Mouse (Mus musculus) left cerebral cortex, postnatal 14 days (tissue): ENCODE measurements around the gene A2ml1. TPM values are rescaled to one million over a fixed set of nuclear protein-coding genes. Genes with fewer than 3 reads are reported as not detected.
"Not testable (repeated sequence)": the region's sequence is repeated elsewhere in the genome, so short reads cannot be mapped to it uniquely, and the experiment has no call there.

Experiments
- DNase-seq, 2 experiments: peaks; one replicate each; pipeline ENCODE4 v3.0.0; 2021 to 2022; ENCODE audit warnings: low spot score in 2 of 2, mixed read lengths in 1 of 2
- intact Hi-C: fragments of 180-260 bp; cut with DNase I; formaldehyde crosslinking; loops from one replicate; pipeline ENCODE4 v1.15.1; 2025
- long read RNA-seq, 2 experiments: library from polyadenylated mRNA; stranded (forward); transcript quantifications; one replicate each; pipeline ENCODE4 v2.0.0; 2021
- total RNA-seq, 2 experiments: library from RNA; stranded (reverse); gene quantifications; 2 replicates each; pipeline ENCODE4 v1.2.3; 2021

A2ml1 gene
- total RNA-seq, result 10 to 100 TPM; 15.3 to 19.5 TPM
- long read RNA-seq, experiment 1, transcript A2ml1-203 (5 exons, 700 nt), result major isoform, 7 of 10 reads
- long read RNA-seq, experiment 1, partial matches to known transcripts, result 2 of 10 reads
- long read RNA-seq, experiment 1, other reads (novel, unspliced or antisense), result 1 of 10 reads
- long read RNA-seq, experiment 2, transcript A2ml1-203 (5 exons, 700 nt), result major isoform, 5 of 7 reads
- long read RNA-seq, experiment 2, partial matches to known transcripts, result 2 of 7 reads
- long read RNA-seq, experiment 2, other reads (novel, unspliced or antisense), result 0 of 7 reads

DNA sequence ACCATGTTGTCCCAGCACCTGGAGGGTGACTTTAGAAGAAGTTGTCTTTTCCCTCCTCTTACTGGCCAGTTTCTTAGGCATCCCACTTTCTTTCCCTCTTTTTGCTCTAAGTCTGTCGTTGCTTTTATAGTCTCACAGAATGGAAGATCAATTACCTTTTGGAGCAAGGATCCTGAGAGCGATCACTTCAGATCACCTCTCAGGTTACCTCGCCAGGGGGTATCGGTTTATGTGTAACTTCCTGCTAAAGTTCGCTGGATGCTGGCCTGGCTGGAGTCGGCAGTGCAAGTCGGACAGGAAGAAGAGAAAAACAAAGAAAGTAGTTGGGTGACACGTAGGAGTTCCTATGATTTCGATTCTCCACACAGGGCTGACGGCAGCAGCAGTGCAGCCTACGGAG is at the start of gene A2ml1:
A2ml1 (minus strand) TSS at position 101 of the 400 bp plus-strand sequence.
- no peak for DNase-seq
- intact Hi-C loops, result no loop called here

DNA sequence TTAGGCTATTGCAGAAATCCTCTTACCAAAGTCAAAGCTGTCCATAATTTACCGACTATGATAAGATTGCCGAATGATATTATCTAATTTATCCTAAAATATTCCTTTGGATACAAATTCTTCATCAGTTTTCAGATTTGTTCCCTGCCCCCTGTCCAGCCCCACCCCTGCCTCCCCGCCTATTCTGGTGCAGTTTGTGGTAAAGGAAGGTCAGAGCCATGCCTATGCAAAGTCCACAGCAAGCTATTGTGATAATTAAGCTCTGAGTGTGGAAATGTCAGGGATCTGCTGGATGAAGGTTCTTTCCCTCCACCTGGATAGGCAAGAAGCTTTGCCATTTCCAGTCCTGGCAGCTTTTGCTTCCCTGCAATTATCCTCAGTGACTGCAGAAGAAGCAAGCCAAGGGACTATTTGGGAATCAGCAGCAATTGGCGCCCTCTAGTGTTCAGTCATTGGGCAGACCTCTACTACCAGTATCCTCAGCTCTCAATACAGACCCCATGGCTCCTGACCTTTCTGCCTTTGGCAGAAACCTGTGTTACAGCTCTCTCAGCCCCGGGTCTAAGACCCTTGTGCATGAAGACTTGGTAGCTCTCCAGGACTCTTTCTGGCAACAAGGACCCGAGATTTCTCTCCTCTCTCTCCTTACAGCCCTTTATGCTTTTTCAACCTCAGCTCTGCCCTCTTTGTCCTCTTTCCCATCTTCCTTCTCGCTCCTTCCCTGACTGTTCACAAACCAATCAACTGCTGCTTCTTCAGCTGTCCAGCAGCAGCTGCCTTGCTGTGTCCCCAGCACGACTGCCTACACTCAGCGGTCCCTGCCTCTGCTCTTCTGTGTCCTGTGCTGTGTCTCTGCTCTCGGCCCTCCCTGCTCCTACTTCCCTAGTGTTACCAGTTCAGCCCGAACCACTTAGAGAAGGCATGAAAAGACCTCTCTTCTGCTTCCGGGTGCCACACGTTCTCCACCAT is 48.6 kb upstream of the A2ml1 start:
- intact Hi-C loops, result loop anchor here (2.0 kb wide), 1 partner anchor 123 kb away; no protein-coding TSS in a partner anchor
- peak; percentile 67 to 70 for DNase-seq

DNA sequence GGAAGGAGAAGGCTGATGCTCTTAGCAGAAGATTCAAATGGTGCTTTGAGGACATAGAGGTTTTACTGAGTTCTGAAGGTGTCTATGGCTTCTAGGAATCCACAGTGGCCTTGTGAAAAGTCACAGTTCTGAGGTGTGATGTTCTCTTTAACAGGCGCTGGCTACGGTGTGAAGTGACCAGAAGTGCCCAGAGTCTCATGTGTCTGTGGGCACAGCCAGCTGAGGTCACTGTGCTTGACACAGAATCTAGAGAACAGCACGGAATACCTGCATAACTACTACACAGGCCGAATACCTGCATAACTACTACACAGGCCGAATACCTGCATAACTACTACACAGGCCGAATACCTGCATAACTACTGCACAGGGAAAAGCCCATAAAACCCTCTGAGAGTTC is 43.8 kb upstream of the A2ml1 start:
- intact Hi-C loops, DNase-seq: not testable (repeated sequence)

DNA sequence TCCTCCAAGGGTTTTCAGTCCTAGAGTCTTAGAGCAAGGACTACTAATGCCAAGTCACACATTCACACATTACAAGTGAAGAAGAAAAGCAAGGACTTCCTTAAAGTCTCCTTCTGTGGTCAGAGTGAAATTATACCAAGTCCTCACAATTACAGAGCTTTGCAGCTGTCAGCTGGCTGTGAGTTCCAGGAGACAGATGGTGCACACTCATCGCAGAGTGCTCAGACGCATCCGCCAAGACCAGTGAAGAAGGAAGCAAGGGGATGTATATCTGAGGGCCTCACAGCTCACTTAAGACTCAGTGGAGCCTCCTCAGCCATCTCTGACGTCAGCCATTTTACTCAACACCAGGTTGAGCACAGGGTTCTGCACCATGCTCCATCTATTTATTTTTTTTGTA is 43.0 kb upstream of the A2ml1 start:
- DNase-seq, result peak; percentile 17 to 41
- intact Hi-C loops, result no loop called here

DNA sequence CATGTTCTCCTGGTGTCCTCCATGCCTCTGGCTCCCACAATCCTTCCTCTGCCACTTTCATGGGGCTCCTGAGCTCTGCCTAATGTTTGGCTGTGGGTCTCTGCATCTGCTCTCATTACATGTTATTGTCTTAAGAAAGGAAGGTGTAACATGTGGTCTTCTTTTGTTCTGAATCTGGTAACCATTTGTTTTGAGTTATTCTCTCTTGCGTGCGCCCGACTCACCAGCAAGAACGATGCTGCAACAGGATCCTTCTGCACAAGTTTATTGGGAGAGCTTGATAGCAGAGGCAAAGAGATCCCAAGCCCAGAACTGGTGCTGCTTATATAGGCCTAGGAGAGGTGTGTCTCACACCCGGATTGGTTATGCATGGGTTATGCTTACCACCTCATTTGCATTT is 42.0 kb upstream of the A2ml1 start, which contains the start of gene Klrb1a:
Klrb1a (minus strand) TSS at position 101 of the 400 bp plus-strand sequence.
- DNase-seq, intact Hi-C loops: not testable (repeated sequence)

DNA sequence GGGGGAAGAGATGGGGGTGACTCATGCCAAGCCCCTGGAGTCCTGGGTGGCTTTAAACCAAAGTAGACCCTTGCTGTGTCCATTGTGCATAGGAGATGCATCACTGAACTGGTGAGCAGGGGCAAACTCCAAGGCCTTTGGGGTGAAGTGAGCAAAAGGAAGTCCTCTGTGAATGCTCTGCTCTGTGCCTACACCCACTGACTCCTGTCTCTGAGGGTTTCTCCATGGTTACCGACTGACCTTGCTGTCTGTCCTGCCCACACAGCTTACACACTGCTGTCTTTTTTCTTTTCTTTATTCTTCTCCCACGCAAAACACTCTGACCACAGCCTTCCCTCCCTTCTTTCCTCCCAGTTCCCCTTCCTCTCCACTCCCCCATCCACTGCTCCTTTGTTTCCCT is 41.3 kb upstream of the A2ml1 start:
- no peak for DNase-seq
- intact Hi-C loops, result no loop called here

DNA sequence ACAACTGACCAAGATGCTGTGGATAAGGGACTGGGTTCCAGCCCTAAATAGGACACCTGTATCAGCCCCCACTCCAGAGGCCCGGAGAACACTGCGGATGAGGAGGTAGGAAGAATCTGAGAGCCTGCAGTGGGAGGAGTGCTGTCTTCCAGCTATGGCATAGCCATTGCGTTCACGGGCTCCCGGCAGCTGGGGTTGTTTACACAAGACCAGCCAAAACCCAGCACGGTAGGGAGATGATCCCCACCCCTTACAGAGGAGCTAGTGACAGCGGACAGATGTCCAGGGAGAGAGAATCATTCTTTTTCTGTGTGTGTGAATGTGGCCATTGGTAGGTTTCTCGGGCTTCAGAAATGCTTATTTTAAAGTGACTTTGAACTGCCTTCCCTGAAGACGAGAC is 24.9 kb upstream of the A2ml1 start:
- intact Hi-C loops, result no loop called here
- DNase-seq, result no peak

DNA sequence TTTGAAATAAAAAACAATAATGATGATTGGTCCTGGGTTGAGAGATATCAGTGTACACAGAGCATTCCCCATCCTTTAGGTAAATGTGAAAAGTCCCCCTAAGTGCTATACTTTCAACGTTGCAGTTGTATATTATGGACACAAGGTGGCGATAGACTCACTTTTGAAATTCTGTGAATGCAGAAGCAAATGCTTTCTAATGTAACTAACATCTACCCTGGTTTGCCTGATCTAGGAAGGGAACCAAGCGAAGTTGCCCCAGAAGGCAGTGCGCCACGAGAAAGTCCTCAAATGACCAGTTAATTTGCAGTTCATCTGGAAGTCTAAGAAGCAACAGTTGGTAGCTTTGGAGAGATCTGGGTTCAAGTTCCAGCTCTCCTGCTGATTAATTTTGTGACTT is 23.1 kb upstream of the A2ml1 start:
- DNase-seq, result peak; percentile 9 to 49
- intact Hi-C loops, result loop anchor here (5.0 kb wide), 1 partner anchor 148 kb away; no protein-coding TSS in a partner anchor

DNA sequence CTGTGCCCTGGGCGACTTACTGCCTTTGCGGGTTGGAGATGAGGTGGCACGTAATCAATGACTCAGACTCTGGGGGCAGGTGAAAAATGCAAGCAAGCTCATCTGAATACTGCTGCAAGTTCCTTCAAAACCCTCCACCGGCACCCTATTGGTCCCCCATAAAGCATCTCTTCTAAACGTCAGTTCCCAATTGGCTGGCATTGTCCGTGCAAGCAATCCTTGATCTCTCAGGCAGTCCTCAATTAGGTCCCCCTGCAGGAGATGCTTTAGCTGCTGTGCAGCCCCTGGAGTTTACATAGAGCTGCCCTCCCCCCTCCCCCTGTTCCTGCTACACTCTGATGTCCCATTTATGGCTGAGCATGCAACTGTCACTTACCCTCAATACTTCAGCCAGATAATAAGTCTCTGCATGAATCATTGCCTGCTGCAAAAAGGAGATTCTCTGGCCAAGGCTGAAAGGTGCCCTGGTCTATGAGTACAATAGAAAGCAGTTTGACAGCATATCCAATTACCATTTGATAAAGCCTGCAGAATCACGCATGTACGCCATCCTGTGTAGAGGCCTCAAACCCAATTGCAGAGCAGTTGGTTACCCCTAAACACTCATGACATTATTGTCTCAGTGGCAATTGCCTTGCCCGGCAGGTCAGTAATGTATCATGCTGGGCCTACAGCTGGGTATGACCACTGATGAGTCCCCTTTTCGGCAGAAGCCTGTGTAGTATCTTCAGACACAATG is 21.2 kb upstream of the A2ml1 start:
- no peak for DNase-seq
- intact Hi-C loops, result loop anchor here (5.0 kb wide), 1 partner anchor 150 kb away; no protein-coding TSS in a partner anchor

DNA sequence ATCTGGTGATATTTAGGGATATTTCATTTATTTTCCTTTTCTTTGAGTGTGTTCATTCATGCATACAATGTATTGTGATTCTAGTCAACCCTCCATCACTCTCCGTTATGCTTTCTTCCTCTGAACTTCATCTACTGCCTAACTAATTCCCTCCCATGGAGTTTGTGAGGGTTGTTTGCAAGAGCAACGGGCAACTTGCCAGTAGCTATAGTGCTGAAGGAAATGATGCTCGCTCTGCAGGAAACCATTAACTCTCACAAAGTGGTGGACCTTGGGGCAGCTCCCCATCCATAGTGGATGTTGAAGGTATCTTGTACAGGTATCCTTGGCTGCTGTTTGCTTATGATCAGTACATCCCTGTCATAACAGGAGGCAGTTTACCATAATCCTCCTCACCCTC is 20.6 kb upstream of the A2ml1 start:
- intact Hi-C loops, result loop anchor here (5.0 kb wide), 1 partner anchor 150 kb away; no protein-coding TSS in a partner anchor
- no peak for DNase-seq

DNA sequence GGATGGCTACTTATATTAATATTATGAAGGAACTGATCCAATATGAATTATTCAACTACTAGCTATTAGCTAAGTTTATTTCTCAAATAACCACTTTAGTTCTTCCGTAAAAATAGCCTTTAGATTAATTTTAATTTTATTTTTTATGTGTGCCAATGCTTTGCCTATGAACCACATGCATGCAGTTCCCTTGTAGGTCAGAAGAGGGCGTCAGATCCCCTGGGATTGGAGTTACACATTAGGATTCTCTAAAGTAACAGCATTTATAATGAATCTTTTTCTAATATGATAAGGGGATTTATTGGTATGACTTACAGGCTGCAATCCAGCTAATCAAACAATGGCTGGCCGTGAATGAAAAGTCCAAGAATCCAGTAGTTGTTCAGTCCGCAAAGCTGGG is 18.1 kb upstream of the A2ml1 start:
- intact Hi-C loops, result loop anchor here (10.0 kb wide), 1 partner anchor 565 kb away; no protein-coding TSS in a partner anchor
- DNase-seq, result no peak

DNA sequence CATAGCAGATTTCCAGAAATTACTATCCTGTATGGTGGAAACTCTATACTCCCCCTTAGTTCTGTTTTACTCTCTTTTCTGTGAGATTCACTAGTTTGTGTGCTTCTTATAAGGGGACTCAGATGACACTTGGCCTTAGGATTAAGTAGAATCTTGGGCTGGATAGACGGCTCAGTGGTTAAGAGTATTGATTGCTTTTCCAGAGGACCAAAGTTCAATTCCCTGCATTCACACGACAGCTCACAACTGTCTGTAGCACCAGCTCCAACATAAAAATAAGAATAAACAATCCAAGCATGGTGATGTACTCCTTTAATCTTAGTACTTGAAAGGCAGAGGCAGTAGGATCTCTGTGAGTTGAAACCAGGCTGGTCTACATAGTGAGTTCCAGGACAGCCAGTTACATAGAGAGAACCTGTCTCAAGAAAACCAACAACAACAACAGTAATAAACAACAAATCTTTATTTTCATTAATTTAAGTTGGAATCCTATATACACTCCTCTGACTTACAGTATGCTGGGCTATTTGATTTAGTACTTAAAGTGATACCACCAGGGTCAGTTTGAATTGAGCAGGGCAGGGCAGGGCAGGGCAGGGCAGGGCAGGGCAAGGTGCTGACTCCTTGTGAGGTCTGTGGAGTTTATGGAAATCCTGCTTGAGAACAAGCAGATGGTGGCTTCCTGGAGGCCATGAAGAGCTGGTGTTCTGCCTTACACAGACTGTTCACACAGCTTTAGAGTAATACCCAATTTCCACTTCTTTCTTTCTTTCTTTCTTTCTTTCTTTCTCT is 17.0 kb upstream of the A2ml1 start:
- intact Hi-C loops, result loop anchor here (10.0 kb wide), 1 partner anchor 564 kb away; no protein-coding TSS in a partner anchor

DNA sequence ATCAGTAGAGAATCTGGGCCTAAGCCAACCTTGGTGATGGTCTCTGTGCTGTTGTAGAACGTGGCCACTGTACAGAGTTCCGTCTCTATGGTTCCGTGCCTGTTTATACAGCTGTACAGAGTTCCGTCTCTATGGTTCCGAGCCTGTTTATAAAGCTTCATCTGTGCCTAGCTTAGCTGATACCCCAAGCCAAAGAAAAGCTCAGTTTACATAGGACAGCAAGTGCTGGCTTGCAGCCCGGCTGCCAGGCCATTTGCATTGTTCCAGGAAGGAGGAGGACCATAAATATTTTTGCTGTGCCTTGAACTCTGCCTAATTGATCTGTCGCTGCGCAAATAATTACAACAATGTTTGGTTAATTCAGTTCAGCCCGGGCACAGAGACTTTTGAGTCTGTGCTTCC is 15.7 kb upstream of the A2ml1 start:
- intact Hi-C loops, result loop anchor here (10.0 kb wide), 1 partner anchor 562 kb away; no protein-coding TSS in a partner anchor
- peak; percentile 64 to 82 for DNase-seq

More for the DNA sequence above, 17.0 kb upstream of the A2ml1 start:
- no peak for DNase-seq

DNA sequence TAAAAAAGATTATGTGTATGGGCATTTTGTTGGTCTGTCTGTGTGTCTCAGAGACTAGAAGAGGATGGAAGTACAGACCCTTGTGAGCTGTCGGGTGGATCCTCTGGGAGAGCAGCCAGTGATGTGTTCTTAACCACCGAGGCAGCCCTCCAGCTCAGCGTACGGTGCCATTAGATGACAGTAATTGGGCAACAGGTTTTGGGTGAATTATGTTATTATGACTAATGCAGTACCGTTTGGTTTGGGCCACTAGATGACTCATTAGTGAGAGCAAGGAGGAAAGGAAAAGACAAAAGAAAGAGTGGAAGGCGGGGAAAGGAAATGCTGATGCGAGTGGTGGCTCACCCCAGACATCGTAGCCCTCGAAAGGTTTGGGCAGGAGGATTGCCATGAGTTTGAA is 13.2 kb upstream of the A2ml1 start:
- DNase-seq, result no peak
- intact Hi-C loops, result loop anchor here (10.0 kb wide), 1 partner anchor 560 kb away; no protein-coding TSS in a partner anchor

DNA sequence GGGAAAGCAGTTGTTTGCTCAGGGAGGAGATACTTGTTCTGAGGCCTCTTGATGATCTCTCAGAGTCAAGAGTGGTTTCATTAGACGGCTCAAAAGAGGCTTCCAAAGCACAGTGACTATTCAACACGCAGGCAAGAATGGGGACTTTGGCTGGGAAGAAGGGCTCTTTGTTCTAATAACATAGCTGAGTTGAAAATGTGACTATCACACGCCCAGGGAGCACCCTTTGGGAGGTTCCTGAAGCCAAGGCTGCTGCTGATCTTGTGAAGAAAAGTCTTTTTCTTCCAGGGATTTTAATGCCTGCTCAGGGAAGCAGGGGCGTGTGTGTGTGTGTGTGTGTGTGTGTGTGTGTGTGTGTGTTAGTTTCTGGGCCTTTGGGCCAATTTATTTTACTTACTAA is 8.0 kb upstream of the A2ml1 start:
- intact Hi-C loops, result no loop called here
- DNase-seq, result no peak

DNA sequence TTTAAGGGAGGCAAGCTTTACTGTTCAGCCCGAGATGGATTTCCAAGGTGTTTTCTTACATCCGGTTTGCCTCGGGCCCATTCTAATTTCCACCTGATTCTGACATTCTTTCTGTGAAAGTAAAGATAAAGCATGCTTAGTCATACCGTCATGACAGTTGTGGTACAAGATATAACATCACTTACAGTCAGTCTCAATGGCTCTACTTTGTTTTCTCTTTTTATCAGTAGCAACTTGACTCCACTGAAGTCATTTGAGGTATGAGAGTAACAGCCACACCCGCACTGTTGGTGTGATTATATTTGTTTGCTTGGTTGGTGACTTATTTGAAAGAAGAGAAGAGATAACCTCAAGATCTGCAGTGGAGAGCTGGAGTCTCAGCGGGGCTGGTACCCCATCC is 6.2 kb upstream of the A2ml1 start:
- no peak for DNase-seq
- intact Hi-C loops, result no loop called here

DNA sequence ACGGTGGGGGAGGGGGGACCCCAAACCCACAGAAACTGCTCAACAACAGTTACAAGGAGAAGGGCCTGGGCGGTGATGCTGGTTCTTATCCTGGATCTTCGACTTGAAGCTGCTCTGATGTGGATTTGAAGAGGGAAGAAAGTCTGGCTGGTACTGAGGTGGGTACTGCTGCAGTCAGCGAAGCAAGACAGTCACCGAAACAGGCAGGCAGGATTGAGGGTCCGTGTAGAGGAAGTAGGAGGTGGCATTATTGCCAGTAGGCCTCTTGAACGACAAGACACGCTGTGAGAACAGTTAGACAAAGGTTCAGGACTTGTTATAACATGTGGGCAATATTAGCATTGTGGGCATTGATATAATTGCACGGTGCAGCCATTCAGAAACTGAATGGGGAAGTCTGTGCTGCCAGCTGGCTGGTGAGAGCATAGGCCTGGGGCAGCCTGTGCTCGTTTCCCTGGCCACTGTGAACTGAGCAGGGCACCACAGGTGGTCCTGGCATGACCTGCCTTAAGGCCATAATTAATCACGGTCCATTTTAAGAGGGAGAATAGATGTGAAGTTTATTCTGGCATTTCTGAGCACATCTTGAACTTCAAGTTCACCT is 4.3 kb upstream of the A2ml1 start:
- intact Hi-C loops, result no loop called here

DNA sequence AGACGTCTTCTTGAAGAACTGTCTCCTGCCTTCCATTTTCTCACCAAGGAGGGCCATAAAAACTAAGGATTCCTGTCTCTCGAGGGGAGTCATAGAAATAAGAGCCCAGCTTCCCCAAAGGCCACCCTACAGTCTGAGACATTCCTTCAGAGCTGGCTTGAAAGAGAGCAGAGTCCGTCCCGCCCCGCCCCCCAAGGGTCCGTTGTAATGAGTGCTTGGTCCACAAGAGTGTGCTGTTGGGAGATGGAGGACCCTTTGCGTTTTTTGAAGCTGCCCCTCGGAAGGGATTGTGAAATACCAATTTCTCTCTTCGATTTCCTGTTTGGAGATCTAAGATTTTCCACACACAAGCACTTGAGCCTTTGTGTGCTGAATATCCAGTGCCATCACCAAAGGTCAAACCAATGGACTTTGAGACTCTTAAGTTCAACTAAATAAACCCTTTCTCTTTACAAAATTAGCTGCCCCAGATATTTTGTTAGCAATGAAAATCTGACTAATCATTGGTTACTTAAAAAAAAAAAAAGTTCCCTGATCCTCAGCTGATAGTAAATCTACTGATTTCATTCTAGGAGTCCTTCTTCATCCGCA is 2.8 kb upstream of the A2ml1 start:
- intact Hi-C loops, result no loop called here
- DNase-seq, result no peak

More for the DNA sequence above, 4.3 kb upstream of the A2ml1 start:
- DNase-seq, result no peak
